Mouse (Mus musculus): ENCODE data around the gene Ubap2l. TPM values are rescaled to one million over a fixed set of nuclear protein-coding genes. Genes with fewer than 3 reads are reported as not detected.

The Ubap2l gene
- polyA plus RNA-seq, 1 experiment from 2014 or later = 149 TPM

DNA sequence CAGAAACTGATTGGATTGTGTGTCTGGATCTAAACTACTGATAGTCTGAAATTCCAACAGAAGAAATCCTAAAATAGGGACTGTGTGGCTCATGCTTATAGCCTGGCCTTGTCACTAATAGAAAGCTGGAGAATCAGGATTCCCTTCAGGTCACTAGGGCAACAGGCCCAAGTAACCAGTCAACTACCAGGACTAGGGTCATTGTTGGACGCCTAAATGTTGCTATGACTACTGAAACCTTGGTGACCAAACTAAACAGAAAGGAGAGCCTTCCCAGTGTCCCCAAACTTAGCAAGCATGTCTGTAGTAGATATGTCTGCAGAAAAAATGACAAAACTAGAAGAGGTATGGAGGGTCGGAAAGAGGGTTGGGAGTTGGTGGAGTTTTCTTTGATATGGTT lies 10.1 kb upstream of the Ubap2l start:
- 73% methylated on average over 2 of the region's 2 CpGs for WGBS
- Histone ChIP-seq H3K9ac (replicated peaks) (no peak overlapping the region), H3K27me3 (no peaks in the 10 kb centered on the region), H3K36me3 (peaks cover 52% of the 10 kb centered on the region), H3K4me1 (no peaks in the 10 kb centered on the region), H3K4me3 (no peak overlapping the region), H3K4me2 (replicated peaks) (no peak overlapping the region), H3K27ac (replicated peaks) (no peak overlapping the region), H3K9me3 (no peaks in the 10 kb centered on the region)
- ATAC-seq (replicated peaks) = no peak

DNA sequence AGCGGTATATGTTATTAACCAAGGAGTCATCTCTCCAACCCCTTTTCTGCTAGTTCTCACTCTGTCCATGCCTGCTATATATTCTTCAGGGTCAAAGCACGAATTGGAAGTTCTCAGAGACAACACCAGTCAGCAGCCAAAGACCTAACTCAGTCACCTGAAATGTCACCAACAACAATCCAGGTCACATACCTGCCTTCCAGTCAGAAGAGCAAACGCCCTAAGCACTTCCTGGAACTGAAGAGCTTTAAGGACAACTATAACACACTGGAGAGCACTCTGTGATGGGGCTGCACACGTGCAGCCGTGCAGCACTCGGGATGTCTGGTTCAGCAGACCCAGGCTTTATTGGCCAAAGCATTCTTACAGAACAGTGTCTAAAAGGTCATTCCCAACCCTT lies 9.1 kb upstream of the Ubap2l start:
- 0 out of 2 replicates have a peak, but pooled peaks cover 2% of the 10 kb centered on the region for H3K4me1 ChIP-seq
- no peak overlapping the region for H3K4me3 ChIP-seq
- H3K4me2 ChIP-seq (replicated peaks) = no peak overlapping the region
- WGBS = 96% methylated on average over 6 of the region's 6 CpGs
- H3K36me3 ChIP-seq = peaks cover 61% of the 10 kb centered on the region
- H3K27me3 ChIP-seq = no peaks in the 10 kb centered on the region
- no peaks in the 10 kb centered on the region for H3K9me3 ChIP-seq
- H3K9ac ChIP-seq (replicated peaks) = no peak overlapping the region
- no peak for ATAC-seq (replicated peaks)
- H3K27ac ChIP-seq (replicated peaks) = no peak overlapping the region

DNA sequence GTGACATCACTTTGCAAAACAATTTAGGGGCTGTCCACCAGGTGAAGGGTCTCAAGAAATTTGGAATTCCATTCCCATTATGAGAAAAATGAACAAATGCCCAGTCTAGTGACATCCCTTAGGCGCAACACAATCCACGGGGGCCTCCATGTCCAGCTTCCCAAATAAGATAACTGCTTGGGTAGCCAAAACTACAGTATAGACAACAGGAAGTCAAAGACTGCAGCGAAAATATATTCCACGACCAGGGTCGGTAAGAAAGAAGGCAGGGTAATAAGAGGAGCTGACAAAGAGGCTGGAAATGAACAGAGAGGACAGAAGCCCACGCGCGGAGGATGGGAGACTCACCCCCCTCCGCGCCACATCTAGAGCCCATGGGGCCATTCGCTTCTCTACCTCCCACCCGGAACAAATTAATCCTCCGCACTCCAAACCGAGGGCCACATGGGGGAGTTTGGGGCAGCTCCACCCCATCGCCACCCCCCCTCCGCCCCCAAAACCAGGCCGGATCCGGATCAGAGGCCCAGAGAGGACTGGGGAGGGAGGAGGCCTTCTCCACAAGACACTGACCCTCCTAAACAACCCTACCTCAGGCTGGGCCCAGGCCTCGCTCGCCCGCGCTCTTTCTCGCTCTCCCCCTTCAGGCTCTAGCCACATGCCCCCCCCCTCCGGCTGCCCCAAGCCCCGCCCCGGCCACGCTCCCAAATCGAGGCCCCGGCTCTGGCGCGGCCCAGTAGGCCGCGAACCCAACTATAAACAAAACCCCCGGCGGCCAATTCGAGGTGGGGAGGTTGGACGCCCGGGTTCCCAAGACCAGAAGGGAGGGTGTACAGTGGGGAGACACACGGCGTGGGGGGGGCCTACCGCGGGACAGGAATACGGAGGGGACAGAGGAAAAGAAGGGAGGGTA lies 732 bp downstream of the Ubap2l start, which contains the start of gene 4933434E20Rik:
Gene 4933434E20Rik, plus strand, starts transcription at position 196 of the 910 bp plus-strand sequence.
- Histone ChIP-seq H3K9me3 (no peaks in the 10 kb centered on the region), H3K4me1 (peaks cover 40% of the 10 kb centered on the region), H3K4me2 (replicated peaks) (peak within 1 kb of the TSS; percentile 62), H3K27ac (replicated peaks) (peak within 1 kb of the TSS; percentile 93), H3K9ac (replicated peaks) (peak within 1 kb of the TSS; percentile 95), H3K27me3 (no peaks in the 10 kb centered on the region), H3K4me3 (peak within 1 kb of the TSS; percentile 80), H3K36me3 (peaks cover 25% of the 10 kb centered on the region)
- 0% methylated on average over 42 of the region's 43 CpGs for WGBS
- ATAC-seq (replicated peaks) = peak; percentile 82

DNA sequence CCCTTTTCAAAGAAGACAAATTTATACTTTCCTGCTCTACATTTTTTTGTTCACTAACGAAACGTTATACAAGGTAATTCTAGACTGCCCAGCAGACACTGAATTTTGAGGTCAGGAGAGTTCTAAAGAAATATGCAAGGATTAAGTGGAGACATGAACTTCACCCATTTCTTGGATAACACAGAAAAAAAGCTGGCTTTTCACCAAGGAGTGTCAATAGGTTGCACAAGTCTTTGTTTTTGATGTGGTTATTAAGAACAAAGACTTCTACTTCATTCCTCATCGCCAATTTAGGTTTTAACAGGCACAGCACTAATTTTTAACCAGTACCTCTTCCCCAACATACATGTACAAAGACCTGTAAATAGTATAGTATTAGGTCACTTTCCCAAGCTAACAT lies 2.7 kb downstream of the Ubap2l start:
- Histone ChIP-seq H3K9me3 (no peaks in the 10 kb centered on the region), H3K4me1 (peaks cover 26% of the 10 kb centered on the region), H3K4me2 (replicated peaks) (no peak overlapping the region), H3K4me3 (no peak overlapping the region), H3K27me3 (no peaks in the 10 kb centered on the region), H3K36me3 (peaks cover 27% of the 10 kb centered on the region), H3K27ac (replicated peaks) (no peak overlapping the region), H3K9ac (replicated peaks) (no peak overlapping the region)
- WGBS = 53% methylated on average over 3 of the region's 3 CpGs
- no peak for ATAC-seq (replicated peaks)

DNA sequence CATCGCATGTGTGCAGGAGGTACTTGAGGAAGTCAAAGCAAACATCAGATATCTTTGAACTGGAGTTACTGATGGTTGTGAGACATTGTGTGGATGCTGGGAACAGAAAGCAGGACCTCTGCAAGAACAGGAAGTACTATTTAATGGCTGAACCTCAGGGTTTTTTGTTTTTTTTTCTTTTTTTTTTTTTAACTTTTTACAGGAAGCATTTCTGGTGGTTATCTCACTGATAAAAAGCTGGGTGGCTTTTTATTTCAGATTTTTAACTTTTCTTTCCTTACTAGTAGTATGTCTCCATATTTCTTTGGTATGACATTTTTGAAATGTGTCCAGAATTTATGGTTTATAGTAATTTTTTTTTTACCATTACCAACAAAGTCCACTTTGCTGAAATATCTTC lies 16.2 kb downstream of the Ubap2l start:
- Histone ChIP-seq H3K4me3 (no peak overlapping the region), H3K9me3 (no peaks in the 10 kb centered on the region), H3K36me3 (peaks cover 83% of the 10 kb centered on the region), H3K4me1 (no peaks in the 10 kb centered on the region), H3K27me3 (no peaks in the 10 kb centered on the region), H3K27ac (replicated peaks) (no peak overlapping the region), H3K9ac (replicated peaks) (no peak overlapping the region), H3K4me2 (replicated peaks) (no peak overlapping the region)
- 89% methylated on average over 1 of the region's 1 CpGs for WGBS
- ATAC-seq (replicated peaks) = no peak

DNA sequence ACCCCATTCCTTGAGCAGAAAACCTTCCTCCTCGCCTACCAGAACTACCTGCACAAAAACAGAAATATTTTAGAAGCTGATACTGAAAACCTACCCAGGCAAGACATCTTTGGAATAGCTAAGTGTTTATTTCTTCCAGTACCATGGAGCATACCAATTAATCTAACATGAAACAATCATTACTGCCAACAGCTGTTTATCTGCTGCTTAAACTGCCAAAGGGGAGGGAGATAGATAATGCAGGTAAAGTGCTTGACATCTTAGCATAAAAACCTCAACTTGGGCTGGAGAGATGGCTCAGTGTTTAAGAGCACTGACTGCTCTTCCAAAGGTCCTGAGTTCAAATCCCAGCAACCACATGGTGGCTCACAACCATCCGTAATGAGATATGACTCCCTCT lies 17.8 kb downstream of the Ubap2l start:
- peaks cover 84% of the 10 kb centered on the region for H3K36me3 ChIP-seq
- H3K4me2 ChIP-seq (replicated peaks) = no peak overlapping the region
- H3K27me3 ChIP-seq = no peaks in the 10 kb centered on the region
- no peak for ATAC-seq (replicated peaks)
- H3K4me1 ChIP-seq = no peaks in the 10 kb centered on the region
- H3K27ac ChIP-seq (replicated peaks) = no peak overlapping the region
- no peak overlapping the region for H3K9ac ChIP-seq (replicated peaks)
- no peaks in the 10 kb centered on the region for H3K9me3 ChIP-seq
- WGBS = 88% methylated on average over 2 of the region's 2 CpGs
- no peak overlapping the region for H3K4me3 ChIP-seq

DNA sequence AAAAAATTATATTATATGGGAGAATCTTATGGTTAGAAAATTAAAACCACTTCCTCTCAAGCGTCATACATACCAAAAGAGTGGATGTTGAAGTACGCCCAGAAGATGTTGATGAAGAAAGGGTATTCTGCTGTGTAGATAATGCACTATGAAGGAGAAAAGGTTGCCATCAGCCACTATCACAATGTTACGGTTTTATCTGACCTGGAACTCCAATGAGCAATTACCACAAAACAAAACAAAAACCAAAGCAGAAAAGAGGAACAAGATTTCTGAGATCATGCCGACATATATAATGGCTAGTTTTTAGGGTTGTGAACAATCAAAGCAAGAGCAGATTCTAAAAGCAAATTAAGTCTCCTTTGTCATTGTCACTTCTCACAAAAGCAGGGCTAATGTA lies 35.8 kb downstream of the Ubap2l start:
- Histone ChIP-seq H3K36me3 (peaks cover 98% of the 10 kb centered on the region), H3K4me2 (replicated peaks) (no peak overlapping the region), H3K27me3 (no peaks in the 10 kb centered on the region), H3K27ac (replicated peaks) (no peak overlapping the region), H3K4me3 (no peak overlapping the region), H3K9me3 (no peaks in the 10 kb centered on the region), H3K9ac (replicated peaks) (no peak overlapping the region), H3K4me1 (no peaks in the 10 kb centered on the region)
- 96% methylated on average over 4 of the region's 4 CpGs for WGBS
- no peak for ATAC-seq (replicated peaks)

DNA sequence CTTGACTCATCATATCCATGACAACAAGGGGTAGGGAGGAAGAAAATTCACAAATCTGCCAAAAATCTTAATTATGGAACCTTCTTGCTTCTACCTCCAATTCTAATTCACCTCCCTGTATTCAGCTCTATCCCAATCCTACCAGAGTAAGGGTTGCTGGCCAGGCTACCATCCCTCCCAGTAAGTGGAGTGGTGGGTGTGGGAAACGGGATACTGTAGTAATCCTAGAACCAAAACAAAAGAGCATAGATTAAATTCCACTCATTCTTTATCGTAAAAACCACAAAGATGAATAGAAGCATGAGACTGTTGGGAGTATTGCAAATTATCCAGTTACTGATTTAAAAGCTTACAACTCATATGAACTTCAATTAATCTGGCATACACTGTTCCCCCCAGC lies 42.1 kb downstream of the Ubap2l start:
- Histone ChIP-seq H3K36me3 (peaks cover 96% of the 10 kb centered on the region), H3K27me3 (no peaks in the 10 kb centered on the region), H3K4me1 (no peaks in the 10 kb centered on the region), H3K4me3 (no peak overlapping the region), H3K9ac (replicated peaks) (no peak overlapping the region), H3K27ac (replicated peaks) (no peak overlapping the region), H3K4me2 (replicated peaks) (no peak overlapping the region), H3K9me3 (no peaks in the 10 kb centered on the region)
- no peak for ATAC-seq (replicated peaks)
- 91% methylated on average over 2 of the region's 2 CpGs for WGBS

DNA sequence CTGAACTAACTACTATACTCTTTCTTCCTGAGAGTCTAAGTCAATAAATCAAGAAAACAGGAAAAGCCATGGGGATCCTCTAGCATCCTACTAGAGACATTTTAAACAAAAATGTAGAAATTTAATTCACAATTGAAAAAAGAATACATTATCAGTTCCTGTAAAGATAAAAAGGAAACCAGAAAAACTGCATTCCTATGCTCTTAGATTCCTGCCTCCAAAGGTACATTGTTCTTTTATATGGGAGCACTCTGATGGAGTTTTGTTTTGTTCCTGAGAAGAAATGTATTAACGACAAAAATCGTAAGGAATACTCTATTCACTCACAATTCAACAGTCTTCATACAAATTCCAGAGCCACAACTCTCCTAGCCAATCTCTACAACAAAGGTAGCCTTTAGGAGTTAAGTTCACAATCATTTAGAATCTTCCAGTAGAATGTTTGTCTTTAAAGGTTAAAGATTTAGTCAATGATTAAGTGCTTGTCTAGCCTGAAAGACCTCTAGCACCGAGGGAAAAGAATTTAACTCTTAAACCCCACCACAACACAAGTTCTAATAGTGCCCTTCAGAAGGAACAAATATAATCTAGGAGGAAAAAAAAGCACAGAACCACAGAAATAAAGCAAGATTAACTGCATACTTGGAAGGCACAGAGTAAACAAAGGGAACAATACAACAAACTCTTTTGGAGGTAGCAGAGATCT lies 48.2 kb downstream of the Ubap2l start:
- Histone ChIP-seq H3K27ac (replicated peaks) (no peak overlapping the region), H3K4me1 (peaks cover 5% of the 10 kb centered on the region), H3K4me3 (no peak overlapping the region), H3K9ac (replicated peaks) (no peak overlapping the region), H3K4me2 (replicated peaks) (no peak overlapping the region), H3K36me3 (peaks cover 85% of the 10 kb centered on the region), H3K27me3 (no peaks in the 10 kb centered on the region), H3K9me3 (no peaks in the 10 kb centered on the region)
- 69% methylated on average over 3 of the region's 3 CpGs for WGBS
- ATAC-seq (replicated peaks) = no peak

DNA sequence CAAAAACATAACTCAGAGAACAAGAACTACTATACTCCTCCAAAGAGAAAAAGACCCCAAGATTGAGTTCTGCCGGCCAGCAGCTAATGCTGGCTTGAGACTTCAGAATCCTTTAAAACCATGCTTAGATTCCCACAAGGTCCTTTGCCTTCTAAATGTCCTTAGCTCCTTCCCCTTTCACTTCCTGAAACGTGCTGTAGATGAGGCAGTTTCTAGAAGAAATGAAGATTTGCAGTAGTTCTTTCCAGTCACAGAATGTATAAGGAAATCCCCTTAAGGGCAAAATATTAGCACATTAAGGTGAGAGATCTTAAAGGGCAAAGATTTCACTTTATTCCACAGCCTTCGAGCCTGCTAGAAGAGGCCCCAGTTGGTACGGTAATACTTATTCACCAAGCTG lies 52.6 kb downstream of the Ubap2l start:
- Histone ChIP-seq H3K27ac (replicated peaks) (no peak overlapping the region; the same call in 1 of the 2 replicates), H3K36me3 (peaks cover 54% of the 10 kb centered on the region), H3K4me3 (no peak overlapping the region), H3K9ac (replicated peaks) (no peak overlapping the region), H3K9me3 (no peaks in the 10 kb centered on the region), H3K27me3 (no peaks in the 10 kb centered on the region), H3K4me1 (peaks cover 22% of the 10 kb centered on the region), H3K4me2 (replicated peaks) (no peak overlapping the region; the same call in 1 of the 2 replicates)
- ATAC-seq (replicated peaks) = no peak
- 90% methylated on average over 4 of the region's 4 CpGs for WGBS

DNA sequence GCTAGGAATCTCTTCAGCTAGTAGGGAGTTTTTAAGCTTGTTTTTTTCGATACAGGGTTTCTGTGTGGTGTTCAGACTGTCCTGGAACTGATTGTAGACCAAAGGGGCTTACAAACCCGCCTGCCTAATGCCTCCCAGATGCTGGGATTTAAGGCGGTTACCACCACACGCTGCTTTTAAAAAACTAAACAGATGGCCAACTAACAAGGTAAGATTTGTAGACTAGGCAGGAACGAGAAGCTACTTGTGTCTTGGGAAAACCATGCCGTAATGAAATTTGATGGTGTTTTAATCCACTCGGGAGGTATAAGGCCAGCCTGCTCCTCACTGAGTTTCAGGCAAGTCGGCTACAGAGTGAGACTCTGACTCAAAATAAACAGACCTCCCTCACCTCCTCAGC lies 53.3 kb downstream of the Ubap2l start:
- Histone ChIP-seq H3K36me3 (peaks cover 51% of the 10 kb centered on the region), H3K27ac (replicated peaks) (peak overlapping the region; percentile 95), H3K27me3 (no peaks in the 10 kb centered on the region), H3K4me3 (peak overlapping the region; percentile 88), H3K4me1 (peaks cover 22% of the 10 kb centered on the region), H3K9ac (replicated peaks) (peak overlapping the region; percentile 95), H3K9me3 (no peaks in the 10 kb centered on the region), H3K4me2 (replicated peaks) (peak overlapping the region; percentile 88)
- ATAC-seq (replicated peaks) = peak; percentile 44; the same call in 1 of the 2 replicates
- WGBS = 22% methylated on average over 8 of the region's 8 CpGs

DNA sequence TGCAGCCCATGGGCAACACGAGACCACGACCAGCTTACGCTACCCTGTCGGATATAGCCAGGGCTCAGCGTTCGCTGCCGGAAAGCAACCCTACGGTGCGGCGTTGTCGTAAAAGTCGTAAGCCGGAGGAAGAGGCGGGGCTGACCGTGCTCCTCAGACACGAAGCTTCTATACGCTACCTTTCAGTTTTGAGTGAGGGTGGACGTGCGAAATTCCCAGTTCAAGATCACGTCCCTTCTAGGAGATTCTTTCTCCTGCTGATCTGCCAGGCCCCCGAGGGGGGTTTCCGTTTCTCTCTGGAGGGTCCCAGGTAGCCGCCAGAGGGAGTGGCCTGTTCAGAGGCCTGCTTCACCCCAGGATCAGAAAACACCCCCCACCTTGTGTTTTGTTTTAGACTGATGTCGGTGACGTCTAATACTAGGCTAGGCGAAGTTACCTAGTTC lies 53.8 kb downstream of the Ubap2l start, which contains the start of gene Hax1:
Gene Hax1, minus strand, starts transcription at position 169 of the 443 bp plus-strand sequence.
- WGBS = under 1% methylated on average over 26 of the region's 26 CpGs
- no peaks in the 10 kb centered on the region for H3K27me3 ChIP-seq
- no peaks in the 10 kb centered on the region for H3K9me3 ChIP-seq
- ATAC-seq (replicated peaks) = peak; percentile 95
- peak within 1 kb of the TSS; percentile 88 for H3K4me3 ChIP-seq
- peak within 1 kb of the TSS; percentile 88 for H3K4me2 ChIP-seq (replicated peaks)
- peaks cover 48% of the 10 kb centered on the region for H3K36me3 ChIP-seq
- peak within 1 kb of the TSS; percentile 95 for H3K27ac ChIP-seq (replicated peaks)
- peak within 1 kb of the TSS; percentile 95 for H3K9ac ChIP-seq (replicated peaks)
- peaks cover 22% of the 10 kb centered on the region for H3K4me1 ChIP-seq

All from forebrain, embryonic 15.5 days (tissue).